Mouse (Mus musculus) ES-E14 (cell line): ENCODE data around the gene Fam83g. TPM values are rescaled to one million over a fixed set of nuclear protein-coding genes. Genes with fewer than 3 reads are reported as not detected.

Experiments
- DNase-seq: peaks from one replicate; pipeline ENCODE4 v3.0.0-alpha.2; 2013; ENCODE audit warnings: low read depth, low spot score
- H3K27ac ChIP-seq: 2 replicates; pipeline ENCODE4 v1.5.1; 2012; ENCODE audit warnings: low read depth, mild to moderate bottlenecking, low read length, moderate library complexity, mixed read lengths; ENCODE audit not compliant: poor library complexity, insufficient read depth, severe bottlenecking
- H3K36me3 ChIP-seq: 2 replicates; pipeline ENCODE4 v1.6.1; 2012; ENCODE audit warnings: mild to moderate bottlenecking, low read length, moderate library complexity, mixed read lengths; ENCODE audit not compliant: control insufficient read depth, poor library complexity, insufficient read depth, severe bottlenecking
- H3K4me1 ChIP-seq, 2 experiments: fragments of 150-350 bp in 1 of 2; sonication (generic) in 1 of 2; 2 replicates each; pipeline ENCODE4 v1.6.1; 2012; ENCODE audit warnings: low read length in 2 of 2, mild to moderate bottlenecking in 1 of 2, mixed read lengths in 1 of 2; ENCODE audit not compliant: control insufficient read depth in 2 of 2, insufficient read depth in 2 of 2, poor library complexity in 1 of 2
- H3K4me3 ChIP-seq, 2 experiments: fragments of 150-350 bp in 1 of 2; sonication (generic) in 1 of 2; 2 replicates each; pipeline ENCODE4 v1.5.1; 2012; ENCODE audit warnings: low read length in 2 of 2, low read depth in 1 of 2, mild to moderate bottlenecking in 1 of 2, mixed read lengths in 1 of 2; ENCODE audit not compliant: insufficient read depth in 1 of 2, poor library complexity in 1 of 2, severe bottlenecking in 1 of 2
- H3K9ac ChIP-seq: 2 replicates; pipeline ENCODE4 v1.6.1; 2012; ENCODE audit warnings: low read depth, mild to moderate bottlenecking, low read length, mixed read lengths; ENCODE audit not compliant: poor library complexity, insufficient read depth, severe bottlenecking
- H3K9me3 ChIP-seq: fragments of 150-350 bp; sonication (generic); 2 replicates; pipeline ENCODE4 v1.6.1; 2012; ENCODE audit warnings: low read depth, mild to moderate bottlenecking, low read length; ENCODE audit not compliant: control insufficient read depth, insufficient read depth
- CHD2 ChIP-seq: IDR thresholded peaks from 2 replicates; pipeline ENCODE4 v1.6.1; 2014; ENCODE audit warnings: mild to moderate bottlenecking, low read depth, low read length, inconsistent platforms
- HCFC1 ChIP-seq: IDR thresholded peaks from 2 replicates; pipeline ENCODE4 v1.6.1; 2012; ENCODE audit warnings: low read length, inconsistent platforms, borderline replicate concordance; ENCODE audit not compliant: insufficient read depth
- MAFK ChIP-seq: IDR thresholded peaks from 2 replicates; pipeline ENCODE4 v1.6.1; 2014; ENCODE audit warnings: mild to moderate bottlenecking, low read depth, low read length, inconsistent platforms; ENCODE audit not compliant: insufficient read depth
- ZC3H11A ChIP-seq: IDR thresholded peaks from 2 replicates; pipeline ENCODE4 v1.6.1; 2012; ENCODE audit warnings: low read depth, mild to moderate bottlenecking, inconsistent platforms, low read length, borderline replicate concordance
- ZNF384 ChIP-seq: IDR thresholded peaks from 2 replicates; pipeline ENCODE4 v1.6.1; 2012; ENCODE audit warnings: low read depth, low read length, inconsistent platforms
- in situ Hi-C, 2 experiments: fragments of 600-800 bp; cut with MboI; formaldehyde crosslinking; loops; one replicate each; pipeline ENCODE4 v1.15.1; 2025; ENCODE audit warnings: low sequenced_read_pairs in 2 of 2, inconsistent platforms in 1 of 2; ENCODE audit not compliant: unreplicated experiment in 2 of 2
- total RNA-seq: library from RNA; depleted of rRNA; stranded (reverse); fragments of 300-350 nt; gene quantifications from 2 replicates; pipeline ENCODE4 v1.2.3, GENCODE M21; 2012

Fam83g gene
- total RNA-seq, 1 experiment: 9.4 TPM

- Histone ChIP-seq H3K27ac (no peak overlapping the region), H3K9ac (no peak overlapping the region), H3K4me1 (peaks cover 0 to 2% of the 10 kb centered on the region in 2 experiments; a peak in 1 of 4 replicates), H3K4me3 (no peak overlapping the region), H3K9me3 (no peaks in the 10 kb centered on the region), H3K36me3 (no peaks in the 10 kb centered on the region)
- in situ Hi-C loops: loop anchor here in 1 of 2 experiments (10.0 kb wide), 1 partner anchor 90 kb away; no protein-coding TSS in a partner anchor
- DNase-seq: no peak
- TF ChIP-seq ZNF384: no peak
Measured at GRCm38 (mm10) chr11:61715130-61715529, 31.2 kb downstream of the Fam83g start.

GRCm38 (mm10) chr11:61717990-61718389, 34.1 kb downstream of the Fam83g start:
- no peak for DNase-seq
- H3K36me3 ChIP-seq: no peaks in the 10 kb centered on the region
- H3K9me3 ChIP-seq: no peaks in the 10 kb centered on the region
- no peak overlapping the region for H3K9ac ChIP-seq
- TF ChIP-seq HCFC1: no peak
- TF ChIP-seq ZC3H11A: no peak
- TF ChIP-seq ZNF384: no peak
- H3K4me3 ChIP-seq: no peak overlapping the region
- H3K4me1 ChIP-seq: no peaks in the 10 kb centered on the region
- H3K27ac ChIP-seq: no peak overlapping the region
- in situ Hi-C loops: loop anchor here in 1 of 2 experiments (10.0 kb wide), 1 partner anchor 93 kb away; no protein-coding TSS in a partner anchor

GRCm38 (mm10) chr11:61719387-61719786, 35.5 kb downstream of the Fam83g start:
- no peak overlapping the region for H3K9ac ChIP-seq
- no peaks in the 10 kb centered on the region for H3K9me3 ChIP-seq
- DNase-seq: no peak
- H3K36me3 ChIP-seq: no peaks in the 10 kb centered on the region
- no peak overlapping the region for H3K27ac ChIP-seq
- H3K4me3 ChIP-seq: no peak overlapping the region
- in situ Hi-C loops: loop anchor here in 1 of 2 experiments (10.0 kb wide), 1 partner anchor 95 kb away; no protein-coding TSS in a partner anchor
- no peak for TF ChIP-seq MAFK
- no peak for TF ChIP-seq HCFC1
- no peak for TF ChIP-seq CHD2
- TF ChIP-seq ZC3H11A: no peak
- TF ChIP-seq ZNF384: no peak
- H3K4me1 ChIP-seq: no peaks in the 10 kb centered on the region

- Histone ChIP-seq H3K27ac (no peak overlapping the region), H3K4me1 (no peaks in the 10 kb centered on the region), H3K9ac (no peak overlapping the region), H3K4me3 (no peak overlapping the region), H3K9me3 (no peaks in the 10 kb centered on the region), H3K36me3 (no peaks in the 10 kb centered on the region)
- in situ Hi-C loops: loop anchor here in 1 of 2 experiments (10.0 kb wide), 1 partner anchor 95 kb away; no protein-coding TSS in a partner anchor
- DNase-seq: no peak
- TF ChIP-seq HCFC1: no peak
- no peak for TF ChIP-seq ZNF384
- TF ChIP-seq MAFK: no peak
- no peak for TF ChIP-seq ZC3H11A
- no peak for TF ChIP-seq CHD2
Measured at GRCm38 (mm10) chr11:61719826-61720225, 35.9 kb downstream of the Fam83g start.

- in situ Hi-C loops: no loop called here
- H3K9ac ChIP-seq: no peak within 1 kb of the TSS
Measured at GRCm38 (mm10) chr11:61720636-61721035, 36.7 kb downstream of the Fam83g start, which contains the start of gene Slc5a10. Gene Slc5a10 (minus strand): TSS chr11:61720826.

More at GRCm38 (mm10) chr11:61720636-61721035, 36.7 kb downstream of the Fam83g start, which contains the start of gene Slc5a10:
- no peak for TF ChIP-seq MAFK
- TF ChIP-seq CHD2: no peak
- TF ChIP-seq ZC3H11A: no peak
- no peak for TF ChIP-seq ZNF384
- TF ChIP-seq HCFC1: no peak
- no peaks in the 10 kb centered on the region for H3K9me3 ChIP-seq
- DNase-seq: no peak
- H3K27ac ChIP-seq: no peak within 1 kb of the TSS
- no peaks in the 10 kb centered on the region for H3K4me1 ChIP-seq
- no peak within 1 kb of the TSS for H3K4me3 ChIP-seq
- no peaks in the 10 kb centered on the region for H3K36me3 ChIP-seq
